16 mouse cellular contexts compared by ENCODE assay signal in genomic region chr2:31019011-31019410, GRCm38 (mm10).
"Had no signal": no experiment of that assay in that cellular context is flagged by ENCODE, and none has a peak within 500 bp of the region (broad histone marks: within the 10 kb centered on the region; RNA-seq: fewer than 3 reads in every experiment).

No protein-coding gene starts in this region.

- H3K27ac ChIP-seq: kidney, postnatal 0 days; layer of hippocampus, adult 2 months; limb, embryonic 10.5 days; liver, embryonic 15.5 days; neural tube, embryonic 12.5 days; stomach, embryonic 15.5 days had no signal

- H3K36me3 ChIP-seq: stomach, embryonic 15.5 days had no signal

- H3K4me3 ChIP-seq: layer of hippocampus, adult 2 months; limb, embryonic 10.5 days; liver, embryonic 15.5 days; neural tube, embryonic 12.5 days; stomach, embryonic 15.5 days had no signal

- ATAC-seq: lung, postnatal 0 days had no signal

- H3K27me3 ChIP-seq: liver, embryonic 15.5 days; neural tube, embryonic 12.5 days; stomach, embryonic 15.5 days had no signal

- H3K9me3 ChIP-seq: limb, embryonic 10.5 days; liver, embryonic 15.5 days; neural tube, embryonic 12.5 days; stomach, embryonic 15.5 days had no signal

- H3K9ac ChIP-seq: liver, embryonic 15.5 days; neural tube, embryonic 12.5 days; stomach, embryonic 15.5 days had no signal

- DNase-seq: lung, adult 2 months; lung, postnatal 36 days; midbrain, embryonic 14.5 days; retina, postnatal 1 day; right cerebral cortex, postnatal 4 days; spleen, adult 18-20 months; thymus, adult 2 months; thymus, postnatal 25 days had no signal

- H3K4me2 ChIP-seq: liver, embryonic 11.5 days; liver, embryonic 15.5 days; neural tube, embryonic 12.5 days; stomach, embryonic 15.5 days had no signal

- H3K4me1 ChIP-seq: limb, embryonic 10.5 days; liver, embryonic 15.5 days; neural tube, embryonic 12.5 days; stomach, embryonic 15.5 days had no signal
